Mouse (Mus musculus) stomach, postnatal 0 days (tissue): Measurements from ENCODE around the gene Bckdk.
A peak's percentile ranks its signal among the peaks of the same experiment; 100 is the strongest.

Source experiments
- CTCF ChIP-seq: IDR thresholded peaks from 2 replicates; pipeline ENCODE4 v1.5.1; 2016; ENCODE audit warnings: antibody characterized with exemption, low read depth, mild to moderate bottlenecking, moderate library complexity
- EP300 ChIP-seq: optimal IDR thresholded peaks from 2 replicates; pipeline ENCODE3; 2016; ENCODE audit warnings: antibody characterized with exemption

GRCm38 (mm10) chr7:127870136-127870821 is 33.6 kb upstream of the Bckdk start:
- no peak for TF ChIP-seq EP300
- peak; percentile 62 for TF ChIP-seq CTCF
